Mouse (Mus musculus) olfactory bulb, adult 2 months (tissue): ENCODE results near the gene Supt4a.

ENCODE experiments used
- CTCF ChIP-seq: fragments of 200-500 bp; IDR thresholded peaks from 2 replicates; pipeline ENCODE4 v1.5.1; 2012; ENCODE audit warnings: low read depth, mild to moderate bottlenecking, low read length, moderate library complexity; ENCODE audit not compliant: insufficient read depth
- POLR2A ChIP-seq: fragments of 200-500 bp; IDR thresholded peaks from 2 replicates; pipeline ENCODE4 v1.6.1; 2012; ENCODE audit warnings: mild to moderate bottlenecking, low read depth, low read length, moderate library complexity; ENCODE audit not compliant: insufficient read depth

DNA sequence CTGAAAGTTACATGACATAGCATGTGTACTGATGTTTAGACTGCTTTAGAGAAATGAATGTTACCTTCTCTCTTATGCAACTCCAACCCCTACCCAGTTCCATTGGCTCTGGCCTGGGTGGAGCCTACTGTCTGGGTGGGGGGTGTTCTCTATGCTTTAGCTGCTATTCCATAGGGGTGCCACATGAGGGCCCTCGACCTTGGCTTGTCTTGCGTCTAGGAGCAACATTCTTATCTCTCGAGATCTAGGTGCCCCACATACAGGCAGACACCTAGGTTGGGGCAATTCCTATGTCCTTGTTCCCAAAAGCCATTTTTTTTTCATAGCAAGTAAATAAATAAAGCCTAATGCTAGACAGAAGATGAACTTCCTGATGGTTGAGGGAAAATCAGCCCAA lies 22.3 kb downstream of the Supt4a start:
- TF ChIP-seq CTCF (no peak), POLR2A (no peak)
